Mouse (Mus musculus) left cerebral cortex, postnatal 36 days (tissue): ENCODE measurements around the gene Pkd1. TPM values are rescaled to one million over a fixed set of nuclear protein-coding genes. Genes with fewer than 3 reads are reported as not detected.

ENCODE experiments used
- DNase-seq, 2 experiments: peaks; one replicate each; pipeline ENCODE4 v3.0.0; 2021 to 2022; ENCODE audit warnings: low spot score in 2 of 2, mixed read lengths in 1 of 2
- intact Hi-C: fragments of 180-260 bp; cut with DNase I; formaldehyde crosslinking; loops from one replicate; pipeline ENCODE4 v1.15.1; 2025
- total RNA-seq, 2 experiments: library from RNA; stranded (reverse); gene quantifications; 2 replicates each; pipeline ENCODE4 v1.2.3; 2021

Pkd1 gene
- total RNA-seq, 2 experiments from 2014 or later = 62.7 to 85.4 TPM

GRCm38 (mm10) chr17:24593992-24594890, 44.6 kb downstream of the Pkd1 start:
- intact Hi-C loops = no loop called here
- DNase-seq = no peak

- DNase-seq = no peak
- intact Hi-C loops = no loop called here
These were observed 45.8 kb downstream of the Pkd1 start for GRCm38 (mm10) chr17:24595126-24596072.

GRCm38 (mm10) chr17:24596073-24596466, 46.4 kb downstream of the Pkd1 start:
- intact Hi-C loops = no loop called here
- no peak for DNase-seq

GRCm38 (mm10) chr17:24596471-24597183, 47.0 kb downstream of the Pkd1 start:
- intact Hi-C loops = no loop called here
- DNase-seq = no peak

GRCm38 (mm10) chr17:24597989-24598388, 48.4 kb downstream of the Pkd1 start:
- intact Hi-C loops = no loop called here
- DNase-seq = no peak

- no peak for DNase-seq
- intact Hi-C loops = no loop called here
These were observed 50.9 kb downstream of the Pkd1 start for GRCm38 (mm10) chr17:24600502-24600901.

- intact Hi-C loops = no loop called here
- no peak for DNase-seq
These were observed 54.3 kb downstream of the Pkd1 start for GRCm38 (mm10) chr17:24603961-24604360.

- intact Hi-C loops = no loop called here
- DNase-seq = no peak
These were observed 54.9 kb downstream of the Pkd1 start for GRCm38 (mm10) chr17:24604557-24604956.

GRCm38 (mm10) chr17:24608370-24608769, 58.7 kb downstream of the Pkd1 start:
- intact Hi-C loops = no loop called here
- no peak for DNase-seq

- intact Hi-C loops = no loop called here
- DNase-seq = no peak
These were observed 59.2 kb downstream of the Pkd1 start for GRCm38 (mm10) chr17:24608874-24609273.

- intact Hi-C loops = no loop called here
- no peak for DNase-seq
These were observed 61.1 kb downstream of the Pkd1 start for GRCm38 (mm10) chr17:24610711-24611110.

- DNase-seq = no peak
- intact Hi-C loops = no loop called here
These were observed 68.0 kb downstream of the Pkd1 start for GRCm38 (mm10) chr17:24617561-24618194.

GRCm38 (mm10) chr17:24625472-24625871, 75.8 kb downstream of the Pkd1 start:
- DNase-seq = no peak
- intact Hi-C loops = no loop called here

- DNase-seq = peak; percentile 60 to 63
- intact Hi-C loops = no loop called here
These were observed 79.0 kb downstream of the Pkd1 start for GRCm38 (mm10) chr17:24628646-24629045.

- intact Hi-C loops = loop anchor here (5.0 kb wide), 2 partner anchors 37 to 83 kb away; partner anchors contain the start of genes Pkd1 and Zfp598
- peak; percentile 32 to 44 for DNase-seq
These were observed 80.4 kb downstream of the Pkd1 start for GRCm38 (mm10) chr17:24630072-24630471.

GRCm38 (mm10) chr17:24632167-24632812, 82.7 kb downstream of the Pkd1 start, which contains the start of the genes Tsc2 and Nthl1:
Gene Tsc2 (minus strand): TSS chr17:24632630.
Gene Nthl1 (plus strand): TSS chr17:24632680.
- intact Hi-C loops = loop anchor here (2.0 to 5.0 kb wide), 3 partner anchors 21 to 85 kb away; partner anchors contain the start of genes Pkd1 and Zfp598
- DNase-seq = peak; percentile 84 to 85

- peak in 1 of 2 experiments; percentile 24 for DNase-seq
- intact Hi-C loops = loop anchor here (2.0 to 5.0 kb wide), 3 partner anchors 20 to 86 kb away; partner anchors contain the start of genes Pkd1 and Zfp598
These were observed 83.3 kb downstream of the Pkd1 start for GRCm38 (mm10) chr17:24632813-24633449.

GRCm38 (mm10) chr17:24633831-24634230, 84.2 kb downstream of the Pkd1 start:
- intact Hi-C loops = loop anchor here (2.0 to 5.0 kb wide), 3 partner anchors 19 to 87 kb away; partner anchors contain the start of genes Pkd1 and Zfp598
- DNase-seq = no peak
